In the genomic region with DNA sequence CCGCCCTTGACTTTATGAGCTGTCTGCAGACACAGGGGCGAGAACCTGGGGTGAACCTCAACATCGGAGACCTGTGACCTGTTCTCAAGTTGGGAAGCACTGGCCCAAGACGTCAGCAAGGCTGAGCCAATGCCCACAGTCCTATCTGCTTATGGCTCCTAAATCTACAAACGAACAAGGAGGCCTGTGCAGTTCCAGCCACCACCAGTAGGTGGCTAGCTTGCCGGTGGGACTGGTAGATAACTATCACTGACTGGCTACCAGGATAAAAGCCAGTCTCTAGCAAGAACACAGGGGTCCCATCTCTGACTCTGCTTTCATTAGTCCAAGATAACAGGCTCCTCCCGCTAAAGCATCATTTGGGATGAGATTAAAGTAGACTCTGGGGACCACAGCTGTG, we compare ENCODE assay signal across 8 mouse cellular contexts.
DNase-seq lines count a peak whose midpoint lies in the region; ATAC-seq and TF ChIP-seq lines count a peak whose summit lies in the region.

No protein-coding gene starts in this region.

- DNase-seq in ES-CJ7 (ENCODE audit: low read depth, low spot score) (peak; percentile 93), ZHBTc4 (ENCODE audit: low read depth, low spot score) (peak; percentile 94)
- peak; percentile 48 to 72 for DNase-seq in gastrocnemius, postnatal 4 days (ENCODE audit: low spot score in 2 of 2)
- DNase-seq in layer of hippocampus, postnatal 25 days (ENCODE audit: extremely low spot score in 1 of 2, low spot score in 1 of 2): peak; percentile 79 to 93
- peak; percentile 57 for DNase-seq in skeletal muscle tissue, adult 2 months (ENCODE audit: low read depth, low spot score)

- TF ChIP-seq CTCF in cortical plate, adult 2 months (IDR thresholded peaks at IDR 0.05; ENCODE audit: extremely low read depth, insufficient read depth, low read length): peak; percentile 81

- H3K27ac ChIP-seq in cortical plate, adult 2 months (ENCODE audit: insufficient read depth, low read length): no peak overlapping the region

- H3K4me1 ChIP-seq in cortical plate, adult 2 months (ENCODE audit: control insufficient read depth, insufficient read depth, low read length): no peaks in the 10 kb centered on the region

- TF ChIP-seq POLR2A in cortical plate, adult 2 months (IDR thresholded peaks at IDR 0.05; ENCODE audit: extremely low read depth, insufficient read depth, low read length): no peak

- peak; percentile 55; the same call in 1 of the 2 replicates for ATAC-seq in megakaryocyte, adult 5-6 weeks (ENCODE audit: poor library complexity, severe bottlenecking)
- no peak for ATAC-seq in inflammation-experienced regulatory T-cells, adult 6 months

- no peak overlapping the region for H3K4me3 ChIP-seq in cortical plate, adult 2 months (ENCODE audit: insufficient read depth, low read length)
